Mouse (Mus musculus) embryonic stem cell, embryonic (primary cell): ENCODE measurements around the gene Pi16.
"Not testable (repeated sequence)": the region's sequence is repeated elsewhere in the genome, so short reads cannot be mapped to it uniquely, and the experiment has no call there.

Source experiments
- CTCF ChIA-PET, 4 experiments: fragments of 300-600 bp in 2 of 4; fragments of 350-600 bp in 2 of 4; sonication (Branson Sonifier 250); formaldehyde crosslinking; loops; one replicate each; lab custom pipeline; 2022; ENCODE audit warnings: inconsistent platforms in 2 of 4; lab: Charles Lee
- POLR2A ChIA-PET, 4 experiments: fragments of 300-600 bp in 2 of 4; fragments of 350-600 bp in 2 of 4; sonication (Branson Sonifier 250); formaldehyde crosslinking; loops; one replicate each; lab custom pipeline; 2022; ENCODE audit warnings: antibody characterized with exemption in 4 of 4, inconsistent platforms in 1 of 4; lab: Charles Lee

Gene Pi16

DNA sequence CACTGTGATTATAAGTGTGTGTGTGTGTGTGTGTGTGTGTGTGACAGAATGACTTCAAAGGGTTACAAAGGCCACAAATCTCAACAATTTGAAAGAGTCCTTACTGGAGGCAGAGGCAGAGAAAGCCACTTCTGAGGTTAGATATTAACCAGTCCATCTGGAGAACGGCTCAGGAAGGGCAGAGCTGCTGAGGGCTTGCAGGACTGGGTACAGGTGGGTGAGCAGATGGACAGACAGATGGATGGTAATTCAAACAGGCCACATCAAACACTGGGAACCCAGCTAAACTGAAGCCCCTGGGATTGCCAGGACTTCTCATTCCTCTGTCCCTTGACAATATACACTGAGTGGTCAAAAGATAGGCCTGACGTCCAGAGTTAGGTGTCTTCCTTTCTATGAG lies 31.5 kb downstream of the Pi16 start:
- CTCF ChIA-PET, result interaction anchor here in 1 of 4 experiments (2.4 kb wide), 1 partner anchor 22 kb away, joined by 12 read pairs; no protein-coding TSS in a partner anchor
- POLR2A ChIA-PET, result interaction anchor here in 3 of 4 experiments (0.7 to 3.5 kb wide), 5 partner anchors 7 to 312 kb away, joined by 3 to 49 read pairs (median 3); no protein-coding TSS in a partner anchor

DNA sequence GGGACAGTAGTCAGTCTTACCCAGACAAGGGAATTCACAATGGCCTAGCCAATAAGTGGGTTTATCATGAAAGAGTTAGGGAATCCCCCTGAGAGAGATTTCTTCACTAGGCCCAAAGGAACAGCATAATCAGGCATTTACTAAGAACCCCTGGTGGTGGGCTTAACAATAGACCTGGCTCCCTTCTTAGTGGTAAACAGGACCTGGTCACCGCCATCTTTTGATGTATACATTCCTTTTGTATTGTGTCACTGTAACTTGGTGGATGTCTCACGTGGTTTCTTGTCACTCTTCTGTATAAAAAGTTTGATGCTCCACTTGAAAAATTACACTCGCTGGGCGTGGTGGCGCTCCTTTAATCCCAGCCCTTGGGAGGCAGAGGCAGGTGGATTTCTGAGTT lies 33.6 kb downstream of the Pi16 start:
- CTCF ChIA-PET, result not testable (repeated sequence)
- POLR2A ChIA-PET, result interaction anchor here in 2 of 4 experiments (0.6 to 0.9 kb wide), 2 partner anchors 34 to 269 kb away, joined by 3 read pairs; no protein-coding TSS in a partner anchor

GRCm38 (mm10) chr17:29355461-29355840 lies 38.0 kb downstream of the Pi16 start:
- CTCF ChIA-PET, result interaction anchor here in 3 of 4 experiments (0.9 to 5.4 kb wide), 9 partner anchors 14 to 184 kb away, joined by 3 to 32 read pairs (median 5); partner anchors contain the start of gene BC004004 (in 1 of the 3)
- POLR2A ChIA-PET, result interaction anchor here in 3 of 4 experiments (0.5 to 3.9 kb wide), 17 partner anchors 8 to 196 kb away, joined by 3 to 49 read pairs (median 4); partner anchors contain the start of genes BC004004 (in 2 of the 3) and Mtch1 (in 2 of the 3)

GRCm38 (mm10) chr17:29355841-29356478 lies 38.5 kb downstream of the Pi16 start:
- POLR2A ChIA-PET, result interaction anchor here in 3 of 4 experiments (0.5 to 3.9 kb wide), 28 partner anchors 8 to 324 kb away, joined by 3 to 49 read pairs (median 4); partner anchors contain the start of genes Mtch1 (in 3 of the 3), BC004004 (in 2 of the 3), Pim1 (in 1 of the 3) and Srsf3 (in 1 of the 3)
- CTCF ChIA-PET, result interaction anchor here (0.6 to 5.4 kb wide), 18 partner anchors 8 to 365 kb away, joined by 3 to 32 read pairs (median 5); partner anchors contain the start of genes BC004004 (in 1 of the 4) and Mtch1 (in 1 of the 4)

GRCm38 (mm10) chr17:29356479-29356856 lies 39.0 kb downstream of the Pi16 start:
- POLR2A ChIA-PET, result interaction anchor here in 3 of 4 experiments (0.6 to 3.9 kb wide), 28 partner anchors 9 to 324 kb away, joined by 3 to 49 read pairs (median 4); partner anchors contain the start of genes Mtch1 (in 3 of the 3), BC004004 (in 2 of the 3), Pim1 (in 1 of the 3) and Srsf3 (in 1 of the 3)
- CTCF ChIA-PET, result interaction anchor here (0.6 to 5.4 kb wide), 18 partner anchors 9 to 366 kb away, joined by 3 to 32 read pairs (median 5); partner anchors contain the start of genes BC004004 (in 1 of the 4) and Mtch1 (in 1 of the 4)

- CTCF ChIA-PET, result interaction anchor here (0.6 to 5.4 kb wide), 14 partner anchors 9 to 186 kb away, joined by 3 to 32 read pairs (median 5); partner anchors contain the start of gene Mtch1 (in 1 of the 4)
Measured at GRCm38 (mm10) chr17:29356882-29357281, 39.4 kb downstream of the Pi16 start.

DNA sequence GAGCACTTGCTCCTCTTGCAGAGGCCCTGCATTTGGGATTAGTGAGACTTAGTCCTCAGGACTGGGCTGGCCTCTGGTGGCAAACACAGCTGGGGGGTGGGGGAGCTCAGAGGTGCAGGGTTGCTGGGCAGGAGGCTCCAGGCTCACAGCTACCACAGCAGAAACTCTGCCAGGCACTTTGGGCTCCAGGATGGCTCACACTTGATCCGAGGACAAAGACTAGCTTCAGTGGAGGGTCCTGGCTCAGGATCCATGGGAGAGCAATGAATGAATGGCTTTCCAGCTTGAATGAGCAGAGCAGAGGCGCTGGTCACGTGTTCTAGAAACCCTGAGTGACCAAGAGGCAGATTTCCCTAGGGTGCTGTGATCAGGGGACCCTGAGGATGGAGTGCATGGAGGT lies 41.4 kb downstream of the Pi16 start:
- POLR2A ChIA-PET, result interaction anchor here in 1 of 4 experiments (1.1 kb wide), 1 partner anchor 11 kb away, joined by 5 read pairs; the partner anchor contains the start of gene Mtch1
- CTCF ChIA-PET, result interaction anchor here in 2 of 4 experiments (1.5 to 5.4 kb wide), 2 partner anchors 12 kb away, joined by 6 to 32 read pairs; no protein-coding TSS in a partner anchor

More at GRCm38 (mm10) chr17:29356882-29357281, 39.4 kb downstream of the Pi16 start:
- POLR2A ChIA-PET, result interaction anchor here in 3 of 4 experiments (0.6 to 3.9 kb wide), 25 partner anchors 9 to 325 kb away, joined by 3 to 49 read pairs (median 4); partner anchors contain the start of genes Mtch1 (in 3 of the 3), BC004004 (in 2 of the 3), Pim1 (in 1 of the 3) and Srsf3 (in 1 of the 3)

- CTCF ChIA-PET, result interaction anchor here (0.5 to 3.2 kb wide), 18 partner anchors 10 to 823 kb away, joined by 3 to 40 read pairs (median 5); partner anchors contain the start of gene BC004004 (in 1 of the 4)
- POLR2A ChIA-PET, result interaction anchor here in 3 of 4 experiments (0.6 to 2.8 kb wide), 15 partner anchors 10 to 329 kb away, joined by 3 to 18 read pairs (median 4); partner anchors contain the start of genes Mtch1 (in 3 of the 3), BC004004 (in 1 of the 3) and Srsf3 (in 1 of the 3)
Measured at GRCm38 (mm10) chr17:29360761-29361221, 43.3 kb downstream of the Pi16 start, which contains the start of gene Fgd2. Fgd2 (plus strand) TSS chr17:29360914.

GRCm38 (mm10) chr17:29361982-29362691 lies 44.7 kb downstream of the Pi16 start:
- POLR2A ChIA-PET, result interaction anchor here (0.8 to 2.8 kb wide), 17 partner anchors 9 to 160 kb away, joined by 3 to 9 read pairs (median 3); partner anchors contain the start of genes Mtch1 (in 4 of the 4) and BC004004 (in 1 of the 4)
- CTCF ChIA-PET, result interaction anchor here (0.5 to 3.2 kb wide), 18 partner anchors 9 to 431 kb away, joined by 3 to 40 read pairs (median 6); partner anchors contain the start of genes Mtch1 (in 1 of the 4) and Stk38 (in 1 of the 4)

- ChIA-PET POLR2A (interaction anchor here in 2 of 4 experiments (1.0 to 2.8 kb wide), 4 partner anchors 8 to 21 kb away, joined by 3 to 9 read pairs (median 5); partner anchors contain the start of gene Mtch1 (in 2 of the 2)), CTCF (interaction anchor here in 3 of 4 experiments (1.7 to 3.2 kb wide), 3 partner anchors 8 to 9 kb away, joined by 8 to 20 read pairs (median 19); no protein-coding TSS in a partner anchor)
Measured at GRCm38 (mm10) chr17:29363109-29363508, 45.6 kb downstream of the Pi16 start.

DNA sequence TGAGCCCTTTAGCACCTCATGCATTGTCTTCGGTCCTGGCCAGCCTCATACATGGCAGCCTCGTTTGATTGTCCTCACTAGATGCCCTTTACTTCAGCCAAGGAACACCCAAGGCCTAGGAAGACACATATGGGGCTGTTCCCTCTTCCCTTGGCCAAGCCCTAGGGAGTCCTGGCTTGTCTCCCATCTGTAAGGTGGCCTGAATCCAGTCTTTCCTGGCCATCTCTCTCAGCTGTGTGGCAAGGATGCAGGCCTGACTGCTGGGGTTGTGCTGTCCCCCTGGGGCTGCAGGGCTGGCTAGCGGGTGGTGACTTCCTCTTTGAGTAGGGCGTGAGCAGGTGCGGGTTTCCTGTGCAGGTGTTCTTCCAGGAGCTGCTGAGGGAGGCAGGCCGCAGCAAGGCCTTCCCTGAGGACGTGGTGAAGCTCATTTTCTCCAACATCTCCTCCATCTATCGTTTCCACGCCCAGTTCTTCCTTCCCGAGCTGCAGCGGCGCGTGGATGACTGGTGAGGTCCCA lies 47.7 kb downstream of the Pi16 start:
- CTCF ChIA-PET, result interaction anchor here in 2 of 4 experiments (0.6 to 0.7 kb wide), 5 partner anchors 12 to 195 kb away, joined by 3 to 4 read pairs (median 3); no protein-coding TSS in a partner anchor
- POLR2A ChIA-PET, result interaction anchor here in 1 of 4 experiments (0.8 kb wide), 1 partner anchor 154 kb away, joined by 3 read pairs; no protein-coding TSS in a partner anchor

GRCm38 (mm10) chr17:29368726-29369125 lies 51.2 kb downstream of the Pi16 start:
- ChIA-PET POLR2A (interaction anchor here in 2 of 4 experiments (1.0 to 2.2 kb wide), 2 partner anchors 74 to 100 kb away, joined by 4 read pairs; partner anchors contain the start of gene BC004004 (in 1 of the 2)), CTCF (interaction anchor here in 3 of 4 experiments (0.5 to 4.1 kb wide), 12 partner anchors 9 to 467 kb away, joined by 3 to 66 read pairs (median 3); no protein-coding TSS in a partner anchor)

GRCm38 (mm10) chr17:29370984-29371723 lies 53.7 kb downstream of the Pi16 start:
- ChIA-PET CTCF (interaction anchor here (0.5 to 5.2 kb wide), 201 partner anchors 8 to 1239 kb away, joined by 3 to 70 read pairs (median 4); partner anchors contain the start of genes Fgd2 (in 4 of the 4), Mtch1 (in 4 of the 4), BC004004 (in 2 of the 4) and Pim1 (in 2 of the 4)), POLR2A (interaction anchor here (0.5 to 2.2 kb wide), 37 partner anchors 9 to 1698 kb away, joined by 3 to 8 read pairs (median 3); partner anchors contain the start of genes Mtch1 (in 2 of the 4), BC004004 (in 1 of the 4) and Fgd2 (in 1 of the 4))

DNA sequence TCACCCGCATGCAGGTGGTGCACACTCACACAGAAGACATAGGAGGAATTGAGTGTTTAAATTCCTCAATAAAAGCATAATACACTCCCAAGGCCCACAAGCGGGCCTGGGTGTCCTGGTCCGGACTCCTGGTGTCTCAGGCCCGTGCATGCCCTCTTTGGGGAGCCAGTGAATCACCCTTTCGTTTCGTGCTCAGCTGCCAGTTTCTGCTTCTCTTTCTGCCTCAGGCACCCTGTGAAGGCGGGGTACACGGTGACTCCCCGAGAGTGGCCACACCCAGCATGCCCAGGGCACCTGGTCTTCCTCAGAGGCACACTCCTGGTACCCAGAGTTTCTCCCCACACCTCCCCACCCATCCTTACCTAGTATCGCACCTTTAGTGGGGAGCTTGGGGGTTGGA lies 58.4 kb downstream of the Pi16 start:
- CTCF ChIA-PET, result interaction anchor here (0.5 to 2.1 kb wide), 4 partner anchors 46 to 474 kb away, joined by 3 to 21 read pairs (median 4); no protein-coding TSS in a partner anchor
- POLR2A ChIA-PET, result interaction anchor here in 2 of 4 experiments (1.0 to 1.6 kb wide), 3 partner anchors 22 to 133 kb away, joined by 3 read pairs; no protein-coding TSS in a partner anchor

- POLR2A ChIA-PET, result interaction anchor here in 1 of 4 experiments (1.2 kb wide), 1 partner anchor 118 kb away, joined by 4 read pairs; no protein-coding TSS in a partner anchor
- CTCF ChIA-PET, result interaction anchor here (0.5 to 1.3 kb wide), 6 partner anchors 9 to 233 kb away, joined by 3 to 4 read pairs (median 3); no protein-coding TSS in a partner anchor
Measured at GRCm38 (mm10) chr17:29378056-29378455, 60.6 kb downstream of the Pi16 start.
